Mouse (Mus musculus) testis, adult 2 months (tissue): Measurements from ENCODE around the gene Kat14.

Experiments used
- CTCF ChIP-seq: fragments of 200-500 bp; IDR thresholded peaks from 2 replicates; pipeline ENCODE4 v1.5.1; 2012; ENCODE audit warnings: low read depth, mild to moderate bottlenecking, inconsistent platforms, low read length, moderate library complexity; ENCODE audit not compliant: control insufficient read depth, insufficient read depth, insufficient replicate concordance
- POLR2A ChIP-seq: fragments of 200-500 bp; IDR thresholded peaks from 2 replicates; pipeline ENCODE4 v1.6.1; 2012; ENCODE audit warnings: low read depth, mild to moderate bottlenecking, inconsistent platforms, low read length, moderate library complexity; ENCODE audit not compliant: control insufficient read depth

DNA sequence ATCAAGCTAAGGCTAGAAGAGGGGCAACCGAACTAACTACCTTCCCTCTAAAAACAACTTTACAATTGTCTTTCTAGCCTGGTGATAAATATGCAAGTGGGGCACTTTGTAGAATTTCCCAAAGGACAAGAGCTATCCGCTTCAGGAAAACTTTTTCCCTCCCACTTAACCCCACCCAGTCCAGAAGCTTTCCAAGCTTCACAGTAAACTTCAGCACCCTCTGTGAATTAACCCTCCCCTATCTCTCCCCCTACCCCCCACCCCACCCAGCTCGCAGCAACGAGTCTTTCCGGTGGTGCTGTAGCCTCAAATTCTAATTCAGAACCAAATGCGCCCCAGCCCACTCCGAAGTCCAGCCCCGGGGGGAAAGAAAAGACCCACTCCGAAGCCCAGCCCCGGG lies 39.3 kb upstream of the Kat14 start:
- TF ChIP-seq CTCF = no peak
- TF ChIP-seq POLR2A = no peak
